Comparison of ENCODE assay signal across 9 mouse cellular contexts in genomic region chr3:32393986-32394385, GRCm38 (mm10).
"Had no signal": no experiment of that assay in that cellular context is flagged by ENCODE, and none has a peak within 500 bp of the region (broad histone marks: within the 10 kb centered on the region; RNA-seq: fewer than 3 reads in every experiment).

No protein-coding gene starts in this region.

- H3K36me3 ChIP-seq: intestine, embryonic 15.5 days; limb, embryonic 13.5 days; midbrain, embryonic 12.5 days; stomach, embryonic 15.5 days had no signal

- ATAC-seq: intestine, embryonic 15.5 days; midbrain, embryonic 16.5 days had no signal

- DNase-seq: left cerebral cortex, postnatal 4 days; lung, adult 18-20 months; right cerebral cortex, postnatal 14 days had no signal

- H3K4me3 ChIP-seq: intestine, embryonic 15.5 days; limb, embryonic 13.5 days; midbrain, embryonic 12.5 days; stomach, embryonic 15.5 days had no signal

- H3K4me2 ChIP-seq: hindbrain, embryonic 14.5 days; intestine, embryonic 15.5 days; limb, embryonic 13.5 days; midbrain, embryonic 12.5 days; stomach, embryonic 15.5 days had no signal

- H3K27ac ChIP-seq: hindbrain, embryonic 14.5 days; intestine, embryonic 15.5 days; limb, embryonic 13.5 days; midbrain, embryonic 12.5 days; stomach, embryonic 15.5 days had no signal

- H3K27me3 ChIP-seq: intestine, embryonic 15.5 days; limb, embryonic 13.5 days; midbrain, embryonic 12.5 days; stomach, embryonic 15.5 days had no signal

- H3K9ac ChIP-seq: hindbrain, embryonic 14.5 days; intestine, embryonic 15.5 days; limb, embryonic 13.5 days; midbrain, embryonic 12.5 days; stomach, embryonic 15.5 days had no signal

- H3K4me1 ChIP-seq: intestine, embryonic 15.5 days had no signal

- H3K9me3 ChIP-seq: intestine, embryonic 15.5 days; limb, embryonic 13.5 days; midbrain, embryonic 12.5 days; stomach, embryonic 15.5 days had no signal
